Mouse (Mus musculus): ENCODE results near the gene Ptprc.

The Ptprc gene

GRCm38 (mm10) chr1:138039201-138039600, 136.3 kb downstream of the Ptprc start:
- DNase-seq (ENCODE audit: low spot score), result no peak

GRCm38 (mm10) chr1:138037484-138037883, 138.0 kb downstream of the Ptprc start:
- no peak for DNase-seq (ENCODE audit: low spot score)

GRCm38 (mm10) chr1:138029649-138030048, 145.9 kb downstream of the Ptprc start:
- no peak for DNase-seq (ENCODE audit: low spot score)

GRCm38 (mm10) chr1:138025298-138025697, 150.2 kb downstream of the Ptprc start:
- no peak for DNase-seq (ENCODE audit: low spot score)

GRCm38 (mm10) chr1:138023601-138024000, 151.9 kb downstream of the Ptprc start:
- DNase-seq (ENCODE audit: low spot score), result no peak

- DNase-seq (ENCODE audit: low spot score), result no peak
These were observed 152.6 kb downstream of the Ptprc start for GRCm38 (mm10) chr1:138022918-138023295.

- no peak for DNase-seq (ENCODE audit: low spot score)
These were observed 153.3 kb downstream of the Ptprc start for GRCm38 (mm10) chr1:138021962-138022917.

Measured in adipocyte (in vitro differentiated cells).